Mouse (Mus musculus): ENCODE results near the gene Ablim2.

- no peak for TF ChIP-seq CTCF (IDR thresholded peaks at IDR 0.05; ENCODE audit: insufficient read depth, low read depth, low read length)
- TF ChIP-seq POLR2A (IDR thresholded peaks at IDR 0.05; ENCODE audit: insufficient read depth, low read depth, low read length), result no peak
Observed at GRCm38 (mm10) chr5:35907633-35908426, 150.2 kb downstream of the Ablim2 start.
